Mouse (Mus musculus) CD4-positive, CD25-positive, alpha-beta regulatory T cell, adult 4 months (primary cell): ENCODE measurements at regions not wholly inside any gene's neighbourhood (a gene's known extent, or its start where the extent isn't known, plus 50 kb on each side); places are given as distances from the start of the nearest gene placed in this dataset.
A peak's percentile ranks its signal among the peaks of the same experiment; 100 is the strongest.

Source experiments
- ATAC-seq: one replicate; pipeline ENCODE4 v1.8.0; 2017

DNA sequence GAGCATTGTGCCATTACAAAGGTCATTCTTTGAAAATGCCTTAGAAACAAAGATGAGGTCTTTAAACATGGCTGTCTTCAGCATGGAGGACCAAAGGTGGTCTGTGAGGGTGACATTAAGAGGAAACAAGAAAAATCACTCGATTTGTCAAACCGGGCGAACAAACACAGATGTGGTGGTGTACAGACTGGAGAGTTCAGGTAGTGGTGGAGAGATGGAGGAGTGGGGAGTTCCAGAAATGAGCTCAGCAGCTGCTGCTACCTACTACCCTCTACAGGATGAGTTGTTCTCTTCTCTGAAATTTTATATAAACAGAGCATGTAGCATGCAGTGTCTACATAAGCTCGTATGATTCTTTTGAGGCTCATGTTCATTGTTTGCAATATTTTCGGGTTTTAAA lies 215.6 kb downstream of the Cog6 start:
- peak; percentile 60 for ATAC-seq

DNA sequence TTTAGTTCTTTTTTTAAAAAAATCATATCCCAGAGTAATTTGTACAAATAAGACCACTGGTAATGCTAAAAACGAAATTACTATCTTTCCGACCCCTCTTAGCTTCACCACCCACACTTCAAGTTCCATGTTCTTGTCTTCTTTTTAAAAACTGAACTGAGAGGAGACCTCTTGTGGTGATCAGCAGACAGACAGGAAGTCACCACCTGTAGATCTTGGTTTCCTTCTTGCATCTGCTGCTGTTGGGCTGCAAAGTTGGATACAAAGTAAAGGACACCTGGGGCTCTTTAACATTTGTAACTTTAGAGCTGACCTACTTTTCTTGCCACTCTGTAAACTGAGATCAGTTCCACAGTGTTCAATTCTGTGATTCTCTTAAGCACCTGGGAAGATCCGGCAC lies 216.4 kb downstream of the Cog6 start:
- peak; percentile 73 for ATAC-seq

DNA sequence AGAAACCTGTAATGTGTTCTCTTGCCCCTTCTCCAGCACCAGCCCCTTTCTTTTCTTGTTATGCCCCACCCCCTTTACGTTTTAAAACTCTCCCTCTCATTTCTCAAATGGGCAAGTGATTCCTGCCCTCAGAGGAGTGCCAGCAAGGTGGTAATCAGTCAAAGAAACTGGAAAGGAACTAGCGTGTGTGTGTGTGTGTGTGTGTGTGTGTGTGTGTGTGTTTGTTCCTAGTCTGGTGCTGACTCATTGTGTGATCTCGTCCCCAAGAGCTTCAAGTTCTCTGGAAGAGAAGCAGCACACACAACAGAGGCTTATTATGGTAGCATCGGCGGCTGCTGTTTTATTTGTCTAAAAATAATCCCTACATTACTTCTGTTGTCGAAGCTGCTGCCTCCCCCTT lies 219.2 kb downstream of the Cog6 start:
- peak; percentile 10 for ATAC-seq

DNA sequence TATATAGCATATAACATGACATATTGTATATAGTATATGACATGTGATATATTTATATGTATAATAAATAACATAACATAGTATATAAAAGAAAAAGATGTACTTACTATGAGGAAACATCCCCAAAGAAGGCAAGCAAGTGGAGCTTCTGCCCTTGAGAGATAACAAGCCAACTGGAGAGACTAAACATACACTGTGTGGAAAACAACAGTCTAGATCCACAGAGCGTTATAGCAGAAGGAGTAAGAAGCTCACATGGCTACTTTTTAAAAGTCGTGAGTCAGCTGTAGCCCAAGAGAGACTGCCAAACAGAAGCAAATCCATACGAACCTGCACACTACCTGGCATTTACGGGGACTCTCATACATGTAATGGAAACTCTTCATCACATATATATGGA lies 219.9 kb downstream of the Cog6 start:
- no peak for ATAC-seq

DNA sequence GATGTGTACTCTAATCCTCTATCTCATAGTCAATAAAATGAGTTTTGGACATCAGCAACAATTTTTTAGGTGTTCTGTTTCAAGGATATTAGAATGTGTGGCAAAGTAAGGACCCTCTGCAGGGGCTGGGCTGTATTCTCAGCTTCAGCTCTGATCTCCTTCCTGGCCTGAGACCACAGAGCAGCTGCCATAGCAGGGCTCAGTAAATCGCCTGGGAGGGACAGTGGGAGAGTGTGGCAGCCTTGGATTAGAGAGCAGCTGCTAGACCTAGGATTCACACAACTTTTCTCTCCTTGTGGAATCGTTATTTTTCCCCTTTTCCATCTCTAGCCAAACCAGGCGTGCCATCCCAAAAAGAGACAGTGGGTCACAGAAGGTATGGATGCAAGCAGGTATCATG lies 222.8 kb downstream of the Cog6 start:
- ATAC-seq: no peak

DNA sequence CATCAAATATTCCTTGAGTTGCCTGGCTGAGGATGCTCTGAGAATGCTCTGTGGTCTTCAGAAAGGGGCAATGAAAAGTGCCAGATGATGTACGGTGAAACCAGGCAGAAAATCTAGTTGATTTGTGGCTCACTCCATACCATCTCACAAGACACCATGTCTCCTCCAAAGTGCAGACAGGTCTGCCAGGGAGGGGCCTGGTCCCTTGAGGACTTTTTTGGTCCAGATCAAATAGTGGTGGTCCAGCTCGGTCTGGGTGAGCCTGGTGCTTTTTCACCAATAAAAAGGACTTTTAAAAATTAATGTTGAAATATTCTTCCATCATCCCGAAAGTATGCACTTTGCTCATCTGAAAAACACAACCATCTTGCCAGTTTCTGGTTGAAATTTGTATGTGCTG lies 224.2 kb downstream of the Cog6 start:
- ATAC-seq: no peak

DNA sequence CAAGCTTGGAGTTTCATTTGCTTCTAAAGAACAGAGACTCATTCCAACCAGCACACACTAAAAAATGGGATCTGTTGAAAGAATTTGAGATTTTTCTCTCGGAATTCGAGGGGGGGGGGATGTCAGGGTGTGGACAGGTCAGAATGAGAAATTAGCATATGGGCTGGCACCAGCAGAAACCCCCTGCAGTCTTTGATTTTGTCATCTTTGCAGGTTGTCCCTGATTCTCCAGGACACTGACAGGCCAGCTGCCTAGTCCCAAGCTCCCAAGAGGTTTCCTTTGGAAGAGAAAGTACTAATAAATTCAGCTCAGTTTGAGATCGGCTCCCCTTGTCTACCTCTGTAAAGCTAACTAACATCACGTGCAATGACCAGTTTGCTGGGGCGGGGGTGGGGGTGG lies 224.9 kb downstream of the Cog6 start:
- no peak for ATAC-seq

DNA sequence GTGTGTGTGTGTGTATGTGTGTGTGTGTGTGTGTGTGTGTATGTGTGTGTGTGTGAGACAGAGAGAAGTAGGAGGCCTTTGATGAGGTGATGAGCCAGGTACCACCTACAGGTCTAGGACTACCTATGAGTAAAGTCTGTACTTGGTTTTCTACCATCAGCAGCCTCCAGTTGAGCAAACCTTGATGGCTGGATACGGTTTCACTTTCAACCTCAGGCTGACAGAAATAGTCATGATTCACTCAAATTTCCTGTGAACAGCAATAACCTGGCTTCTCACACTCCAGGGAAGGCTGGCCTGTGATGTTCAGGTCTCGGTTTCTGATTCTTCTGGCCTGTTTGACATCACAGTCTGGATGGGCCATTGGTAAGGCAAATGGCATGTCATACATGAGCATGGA lies 226.1 kb downstream of the Cog6 start:
- ATAC-seq: peak; percentile 94

DNA sequence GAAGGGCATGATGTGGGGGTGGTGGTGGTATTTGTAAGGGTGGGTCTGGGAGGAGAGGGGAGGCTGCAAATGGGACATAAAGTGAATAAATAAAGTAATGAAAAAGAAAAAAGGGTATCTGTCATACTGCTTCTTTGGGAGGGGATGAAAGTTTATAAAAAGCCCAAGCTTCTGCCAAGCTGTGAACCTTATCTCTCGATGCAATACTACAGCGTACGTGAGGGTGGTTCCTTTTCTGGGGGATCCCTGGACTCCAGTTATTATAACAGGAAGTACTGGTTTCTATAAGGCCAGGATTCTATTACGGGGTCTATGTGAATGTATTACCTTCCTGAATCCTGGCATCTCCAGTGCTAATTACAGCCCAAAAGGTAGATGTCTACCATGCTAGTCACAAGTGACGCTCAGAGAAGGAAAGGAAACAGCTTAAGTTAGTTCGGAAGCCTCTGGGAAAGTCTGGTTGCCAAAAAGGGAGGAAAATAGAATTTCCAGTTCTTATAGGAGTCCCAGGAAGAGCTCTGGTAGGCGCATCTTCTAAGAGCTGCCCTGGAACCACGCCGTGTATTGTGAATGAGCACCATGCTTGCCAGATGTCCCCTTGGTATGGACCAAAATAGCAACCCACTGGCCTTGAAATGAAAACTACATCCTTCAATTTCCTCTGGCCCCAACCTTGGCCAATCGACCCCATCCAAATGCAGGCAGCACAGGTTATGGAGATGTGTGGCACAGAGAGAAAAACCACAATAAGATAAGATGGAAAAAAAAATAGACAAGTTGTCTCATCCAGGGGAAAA lies 228.9 kb downstream of the Cog6 start:
- ATAC-seq: no peak

DNA sequence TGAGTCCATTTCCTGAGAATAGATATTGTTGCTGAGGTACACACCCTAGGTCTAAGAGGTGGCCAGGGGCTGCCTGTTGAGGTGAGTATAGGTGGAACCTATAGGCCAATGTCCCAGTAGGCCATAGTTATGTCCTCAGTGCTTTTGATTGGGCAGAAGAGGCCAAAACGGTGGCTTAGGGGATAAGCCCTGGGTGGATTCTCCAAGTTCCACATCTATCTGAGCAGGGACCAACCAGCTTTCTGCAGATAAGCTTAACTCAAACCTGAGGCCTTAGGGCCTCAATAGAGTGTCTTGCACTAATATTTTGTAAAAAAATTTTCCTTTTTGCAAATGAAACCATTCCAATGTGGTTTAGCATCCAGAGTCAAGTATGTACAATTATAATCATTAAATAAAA lies 231.4 kb downstream of the Cog6 start:
- ATAC-seq: no peak

DNA sequence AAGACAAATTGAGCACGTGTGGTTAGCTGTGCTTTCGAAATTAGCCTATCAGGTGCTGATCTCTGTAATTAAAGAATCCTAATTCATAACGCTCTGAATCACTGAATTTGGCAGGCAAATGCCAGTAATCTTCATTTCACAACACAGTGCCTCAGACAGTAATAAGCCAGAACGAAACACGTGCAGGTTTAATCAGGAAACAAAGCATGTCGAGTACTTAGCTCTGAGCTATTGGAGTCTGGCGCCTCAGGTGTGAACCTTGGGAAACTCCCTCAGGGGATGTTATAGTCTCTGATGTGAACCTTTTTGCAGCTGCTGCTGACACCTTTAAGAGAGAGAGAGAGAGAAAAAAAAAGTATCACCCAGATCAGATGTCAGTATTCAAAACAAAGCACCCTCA lies 232.6 kb downstream of the Cog6 start:
- ATAC-seq: peak; percentile 88

DNA sequence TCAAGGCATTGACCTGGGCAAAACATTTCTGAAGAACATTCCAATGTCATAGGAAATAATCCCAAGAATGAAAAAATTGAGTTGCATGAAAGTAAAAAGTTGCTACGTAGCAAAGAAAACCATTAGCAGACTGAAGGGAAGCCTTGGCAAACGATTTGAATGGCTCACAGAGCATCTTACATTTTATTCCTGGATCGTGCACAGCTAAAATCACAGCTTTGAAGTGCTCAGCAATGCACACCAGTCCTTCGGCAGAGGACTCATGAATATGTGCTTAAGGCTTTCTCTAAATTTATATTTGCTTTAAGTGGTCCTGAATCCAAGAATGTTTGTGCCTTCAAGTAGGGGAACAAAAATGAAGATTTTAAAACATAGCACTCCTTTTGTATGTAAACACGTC lies 234.5 kb downstream of the Cog6 start:
- ATAC-seq: no peak

DNA sequence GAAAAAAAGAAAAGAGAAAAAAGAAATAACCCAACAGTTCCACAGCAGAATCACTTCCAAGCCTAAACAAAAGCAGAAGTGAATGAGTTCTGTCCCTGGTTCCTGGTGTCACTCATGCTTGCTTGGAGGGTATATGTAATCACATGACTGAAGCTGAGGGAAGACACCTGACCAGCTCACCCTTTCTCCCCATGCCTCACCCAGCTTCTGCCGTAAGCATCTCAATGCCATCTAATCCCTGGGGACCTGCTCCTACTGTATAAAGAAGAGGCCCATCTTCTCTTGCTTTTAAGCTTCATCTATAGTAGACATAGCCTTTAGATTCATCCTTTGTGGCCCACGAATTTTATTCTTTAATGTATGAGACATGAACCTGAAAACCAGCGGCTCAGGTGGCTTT lies 235.5 kb downstream of the Cog6 start:
- no peak for ATAC-seq

DNA sequence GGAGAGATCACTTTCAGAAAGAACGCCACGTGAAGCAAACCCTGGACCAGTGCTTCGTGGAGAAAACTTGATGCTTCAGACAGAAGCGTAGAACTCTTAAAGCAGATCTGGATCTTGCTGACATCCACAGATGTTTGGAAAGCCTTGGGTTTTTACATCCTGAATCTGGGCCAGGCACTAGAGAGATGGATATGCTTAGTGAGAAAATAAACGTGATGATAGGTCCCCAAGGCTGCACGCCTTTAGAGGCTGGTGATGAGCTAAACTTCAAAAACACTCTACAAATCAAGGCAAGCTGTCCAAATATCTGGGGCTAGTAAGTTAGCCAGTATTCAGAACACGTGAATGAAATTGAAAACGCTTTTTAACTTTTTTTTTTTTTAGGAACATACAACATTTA lies 236.7 kb downstream of the Cog6 start:
- ATAC-seq: no peak

DNA sequence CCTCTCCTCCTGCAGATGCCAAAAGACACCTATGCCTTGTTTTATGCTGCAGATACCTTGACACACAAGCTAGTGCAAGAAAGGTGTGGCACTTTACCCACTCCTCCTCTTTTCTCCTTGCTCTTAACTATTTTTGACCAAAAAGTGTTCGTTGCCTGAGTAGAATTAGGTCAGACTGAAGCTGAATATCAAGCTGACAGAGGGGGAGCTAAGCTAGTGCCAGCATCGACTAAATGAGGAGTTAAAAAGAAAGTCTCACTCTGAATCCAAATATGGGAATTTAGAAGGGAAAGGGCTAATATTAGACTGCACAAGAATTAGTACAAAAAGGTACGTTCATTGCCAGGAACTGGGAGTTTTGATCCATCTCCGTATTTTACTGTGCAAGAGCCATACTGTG lies 241.2 kb downstream of the Cog6 start:
- no peak for ATAC-seq

DNA sequence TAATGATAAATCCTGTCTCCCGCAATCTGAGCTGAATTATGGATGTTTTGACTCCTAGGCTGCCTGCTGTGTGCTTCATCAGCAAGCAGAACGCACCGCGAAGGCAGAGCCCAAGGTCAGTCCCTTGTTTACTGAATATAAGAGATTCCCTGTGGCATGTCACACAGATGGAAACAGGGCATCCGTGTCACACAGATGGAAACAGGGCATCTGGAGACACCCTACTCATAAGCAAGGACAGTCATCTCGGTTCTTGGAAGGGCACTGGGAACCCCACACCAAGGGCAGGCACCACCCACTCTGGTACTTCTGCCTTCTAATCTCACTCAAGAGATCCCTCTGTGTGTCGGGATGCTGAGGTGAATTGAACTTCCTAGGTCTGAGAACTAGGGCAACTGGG lies 241.9 kb downstream of the Cog6 start:
- ATAC-seq: no peak

DNA sequence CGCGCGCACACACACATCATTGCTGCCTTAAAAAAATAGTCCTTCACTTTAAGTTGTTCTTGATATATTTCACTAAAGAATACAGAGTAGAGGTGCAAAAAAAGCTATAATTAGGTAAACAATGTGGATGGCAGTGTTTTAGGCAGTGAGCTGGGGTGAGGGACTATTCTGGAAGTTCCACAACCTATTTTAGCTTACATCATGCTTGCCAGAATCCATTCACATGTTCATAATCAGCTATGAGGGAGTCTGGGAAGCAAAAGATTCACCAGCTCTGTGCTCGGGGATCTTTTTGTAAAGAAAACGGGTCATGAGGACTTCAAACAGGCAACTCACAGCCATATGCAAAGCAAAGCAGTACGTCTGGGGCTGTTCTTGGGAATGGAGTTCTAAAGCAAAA lies 242.3 kb downstream of the Cog6 start:
- no peak for ATAC-seq

DNA sequence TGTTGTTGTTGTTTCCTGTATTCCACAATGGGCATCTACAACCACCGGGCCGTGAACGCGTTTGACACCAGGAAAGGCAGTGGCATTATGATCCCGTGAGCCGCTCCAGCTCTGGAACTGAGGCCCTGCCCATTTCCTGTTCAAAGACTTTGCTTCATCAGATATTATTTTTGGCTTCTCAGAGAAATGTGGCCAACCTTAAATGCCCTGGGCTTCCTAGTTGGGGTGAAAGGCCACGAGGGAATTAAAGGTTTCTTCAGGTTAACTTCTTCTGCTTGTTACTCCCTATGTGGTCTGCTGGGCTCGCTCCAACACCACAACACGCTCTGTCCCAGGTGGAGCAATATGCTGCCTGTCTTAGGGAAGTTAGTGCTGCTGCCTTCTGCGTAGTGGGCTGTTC lies 249.8 kb downstream of the Cog6 start:
- ATAC-seq: no peak

DNA sequence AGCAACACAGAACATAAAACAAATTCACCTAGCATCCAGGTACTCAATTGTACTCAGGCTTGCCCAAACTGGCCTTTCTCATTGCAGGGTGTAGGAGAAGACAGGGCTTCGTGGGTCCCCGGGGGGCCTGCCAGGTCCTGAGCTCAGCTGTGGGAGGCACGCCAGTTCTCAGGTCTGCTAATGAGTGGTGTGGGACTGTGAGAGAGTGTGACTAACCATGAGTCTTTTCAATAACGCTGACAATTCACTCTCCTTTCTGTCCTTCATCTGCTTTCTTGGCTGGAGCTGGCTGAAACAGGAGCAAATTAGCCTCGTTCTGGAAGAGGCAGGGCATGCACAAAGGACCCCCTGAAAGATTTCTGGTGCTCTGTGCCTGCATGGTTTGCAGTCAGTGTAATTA lies 250.2 kb downstream of the Cog6 start:
- ATAC-seq: no peak

DNA sequence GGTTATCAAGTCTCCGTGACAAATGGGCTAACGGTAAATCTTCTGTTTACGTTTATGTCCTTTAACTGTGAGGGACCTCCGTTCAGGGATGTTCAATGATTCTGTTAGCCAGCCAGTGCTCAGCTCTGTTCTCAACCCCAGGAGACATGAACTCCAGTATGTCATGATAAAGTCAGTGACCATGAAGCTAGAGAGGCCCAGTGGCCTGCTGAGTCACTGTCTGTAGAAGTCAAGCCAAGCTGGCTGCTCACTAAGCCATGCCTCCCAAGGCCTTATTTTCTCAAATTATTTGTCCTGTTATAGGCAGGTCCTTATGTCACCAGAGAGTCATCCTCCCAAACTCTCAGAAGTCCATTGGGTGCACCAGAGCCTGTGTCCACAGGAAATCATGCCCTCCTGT lies 252.9 kb downstream of the Cog6 start:
- no peak for ATAC-seq

DNA sequence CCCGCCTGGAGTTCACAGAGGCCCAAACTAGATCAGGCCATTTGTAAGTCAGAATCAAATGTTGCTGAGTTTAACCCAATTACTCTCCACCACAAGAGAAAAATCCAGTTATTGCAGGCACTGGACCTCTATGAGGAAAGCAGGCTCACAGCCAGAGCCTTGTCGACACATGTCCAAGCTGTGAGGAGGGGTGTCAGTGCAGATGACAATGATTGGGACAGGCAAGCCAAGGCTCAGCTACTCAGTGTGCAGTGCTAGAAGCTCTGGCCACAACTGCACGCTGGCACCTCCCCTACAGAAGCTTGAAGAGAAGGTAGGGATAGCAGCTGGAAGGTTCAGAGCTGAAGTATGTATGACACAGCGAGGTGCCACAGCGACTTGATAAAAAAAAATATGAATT lies 253.4 kb downstream of the Cog6 start:
- ATAC-seq: no peak

DNA sequence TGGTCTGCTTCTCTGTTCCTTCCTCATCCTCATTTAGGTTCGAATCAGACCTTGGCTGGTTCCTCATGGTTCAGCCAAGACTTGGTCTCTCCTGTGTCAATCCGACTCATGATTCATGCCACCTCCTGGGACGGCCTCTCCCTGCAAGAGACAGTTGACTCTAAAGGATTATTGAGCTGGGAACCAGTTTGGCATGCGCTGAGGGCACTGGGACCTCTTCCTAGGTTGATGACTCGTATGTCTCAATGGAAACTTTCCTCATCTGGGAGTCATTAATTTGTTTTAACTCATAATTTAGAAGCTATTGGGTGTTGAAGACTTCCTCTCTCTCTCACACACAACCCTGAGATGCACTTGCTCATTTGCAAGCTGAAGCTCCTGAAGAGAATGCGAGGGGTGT lies 254.5 kb downstream of the Cog6 start:
- ATAC-seq: no peak

DNA sequence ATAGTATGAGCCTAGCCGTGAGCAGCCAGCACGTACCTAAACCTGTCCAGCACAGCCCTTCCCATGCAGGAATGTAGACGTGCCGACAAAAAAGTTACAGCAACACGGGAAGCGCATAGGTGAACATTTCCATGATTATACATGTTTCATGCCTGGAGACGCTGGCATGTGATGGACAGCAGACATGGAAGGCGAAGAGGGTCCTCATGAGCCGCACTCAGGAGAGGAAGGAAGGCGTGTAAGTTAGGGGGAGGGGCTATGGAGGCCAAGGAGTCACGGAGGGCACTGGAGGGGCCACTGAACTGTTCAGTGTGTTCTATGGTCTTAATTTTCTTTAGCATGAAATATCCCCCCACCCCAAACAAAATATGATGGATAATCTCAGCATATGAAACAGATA lies 257.2 kb downstream of the Cog6 start:
- ATAC-seq: no peak

DNA sequence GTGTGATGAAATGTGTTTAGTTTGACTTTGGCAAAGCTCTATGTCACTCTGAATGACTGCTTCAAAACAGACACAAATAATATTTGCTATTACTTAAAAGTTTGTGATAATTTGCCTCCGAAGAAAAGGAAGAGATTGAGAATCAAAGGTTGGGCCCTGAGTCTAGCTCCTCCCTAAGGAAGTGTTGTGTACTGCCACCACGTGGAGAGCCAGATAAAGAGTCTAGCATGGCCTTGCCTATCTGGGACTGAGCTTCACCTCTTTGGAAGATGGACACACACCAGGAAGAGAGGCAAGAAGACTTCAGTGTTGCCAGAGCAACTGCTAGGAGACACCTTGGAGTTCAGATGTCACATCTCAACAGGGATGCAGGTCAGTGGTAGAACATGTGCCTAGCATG lies 258.5 kb downstream of the Cog6 start:
- ATAC-seq: peak; percentile 96

DNA sequence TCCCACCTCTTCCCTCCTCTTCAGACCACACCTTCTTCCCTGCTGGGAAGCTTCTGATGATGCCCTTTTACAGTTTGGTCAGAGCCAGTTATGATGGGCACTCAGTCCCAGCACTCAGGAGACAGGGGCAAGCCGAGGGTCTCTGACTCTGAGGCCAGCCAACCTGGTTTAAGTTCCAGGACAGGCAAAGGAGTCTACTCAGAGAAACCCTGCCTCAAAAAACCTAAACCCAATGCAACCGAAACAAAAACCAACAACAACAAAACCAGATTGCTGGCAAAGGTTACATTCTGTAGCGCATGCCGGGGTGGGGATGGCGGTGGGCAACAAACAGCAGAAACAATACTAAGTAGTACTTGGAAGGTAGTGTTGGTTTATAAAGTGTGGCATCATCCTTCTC lies 260.2 kb downstream of the Cog6 start:
- no peak for ATAC-seq
